Mouse (Mus musculus): Measurements from ENCODE around the gene Gm9758.
"Not testable (repeated sequence)": the region's sequence is repeated elsewhere in the genome, so short reads cannot be mapped to it uniquely, and the experiment has no call there.

Gene Gm9758

GRCm38 (mm10) chr5:14914799-14915198 is at the start of gene Gm9758:
TSS of gene Gm9758 (minus strand) at chr5:14914899.
- DNase-seq (ENCODE audit: low spot score in 2 of 2): not testable (repeated sequence)

DNA sequence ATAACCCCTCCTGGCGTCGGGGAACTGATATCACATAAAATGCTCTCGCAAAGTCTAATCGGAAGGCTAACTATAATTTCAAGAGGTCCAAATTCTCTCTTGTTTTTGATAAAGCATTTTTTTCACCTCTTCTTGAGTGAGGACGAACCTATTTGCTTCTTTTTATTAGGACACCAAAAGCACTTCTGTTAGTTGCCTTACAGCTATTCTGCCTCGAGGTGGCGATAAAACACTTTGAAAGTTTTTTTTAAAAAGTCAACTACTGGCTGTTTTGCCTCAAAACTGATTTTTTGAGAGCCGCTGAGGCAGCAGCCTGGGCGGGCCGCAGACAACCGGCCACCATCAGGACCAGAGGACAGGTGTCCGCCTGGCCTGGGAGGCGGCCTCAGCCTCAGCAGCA is 49.1 kb upstream of the Gm9758 start:
- not testable (repeated sequence) for DNase-seq (ENCODE audit: low spot score in 2 of 2)

GRCm38 (mm10) chr5:14961502-14961901 is 46.8 kb upstream of the Gm9758 start:
- DNase-seq (ENCODE audit: low spot score in 2 of 2): not testable (repeated sequence)

- not testable (repeated sequence) for DNase-seq (ENCODE audit: low spot score in 2 of 2)
Observed at GRCm38 (mm10) chr5:14955928-14956706, 41.4 kb upstream of the Gm9758 start.

GRCm38 (mm10) chr5:14953587-14953986 is 38.9 kb upstream of the Gm9758 start:
- DNase-seq (ENCODE audit: low spot score in 2 of 2): not testable (repeated sequence)

DNA sequence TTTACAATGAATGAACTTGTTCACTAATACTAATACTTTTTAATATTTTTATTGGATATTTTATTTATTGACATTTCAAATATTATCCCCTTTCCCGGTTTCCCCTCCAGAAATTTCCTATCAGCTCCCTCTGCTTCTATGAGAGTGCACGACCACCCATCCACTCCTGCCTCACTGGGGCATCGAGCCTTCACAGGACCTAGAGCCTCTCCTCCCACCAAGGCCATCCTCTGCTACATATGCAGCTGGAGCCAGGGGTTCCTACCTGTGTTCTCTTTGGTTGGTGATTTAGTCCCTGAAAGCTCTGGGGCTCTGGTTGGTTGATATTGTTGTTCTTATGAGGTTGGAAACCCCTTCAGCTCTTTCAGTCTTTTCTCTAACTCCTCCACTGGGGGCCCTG is 38.0 kb upstream of the Gm9758 start:
- DNase-seq (ENCODE audit: low spot score in 2 of 2): not testable (repeated sequence)

DNA sequence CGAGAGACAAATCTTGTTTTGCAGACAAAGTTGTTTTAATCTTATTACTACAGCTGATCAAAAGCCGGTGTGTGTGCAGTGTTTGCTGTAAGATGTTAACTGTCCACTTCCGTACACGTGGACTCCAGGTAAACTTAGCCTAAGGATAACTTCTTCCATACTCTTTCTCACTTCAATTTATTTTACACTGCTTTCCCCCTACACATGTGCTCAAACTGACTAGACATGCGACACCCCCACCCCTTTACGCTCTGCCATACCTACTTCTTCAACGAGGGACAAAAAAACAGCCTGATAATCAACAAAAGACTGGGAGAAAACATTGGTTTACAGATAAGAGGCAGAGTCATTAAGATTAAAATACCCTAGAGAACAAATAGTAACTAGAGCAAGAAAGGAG is 37.1 kb upstream of the Gm9758 start:
- not testable (repeated sequence) for DNase-seq (ENCODE audit: low spot score in 2 of 2)

DNA sequence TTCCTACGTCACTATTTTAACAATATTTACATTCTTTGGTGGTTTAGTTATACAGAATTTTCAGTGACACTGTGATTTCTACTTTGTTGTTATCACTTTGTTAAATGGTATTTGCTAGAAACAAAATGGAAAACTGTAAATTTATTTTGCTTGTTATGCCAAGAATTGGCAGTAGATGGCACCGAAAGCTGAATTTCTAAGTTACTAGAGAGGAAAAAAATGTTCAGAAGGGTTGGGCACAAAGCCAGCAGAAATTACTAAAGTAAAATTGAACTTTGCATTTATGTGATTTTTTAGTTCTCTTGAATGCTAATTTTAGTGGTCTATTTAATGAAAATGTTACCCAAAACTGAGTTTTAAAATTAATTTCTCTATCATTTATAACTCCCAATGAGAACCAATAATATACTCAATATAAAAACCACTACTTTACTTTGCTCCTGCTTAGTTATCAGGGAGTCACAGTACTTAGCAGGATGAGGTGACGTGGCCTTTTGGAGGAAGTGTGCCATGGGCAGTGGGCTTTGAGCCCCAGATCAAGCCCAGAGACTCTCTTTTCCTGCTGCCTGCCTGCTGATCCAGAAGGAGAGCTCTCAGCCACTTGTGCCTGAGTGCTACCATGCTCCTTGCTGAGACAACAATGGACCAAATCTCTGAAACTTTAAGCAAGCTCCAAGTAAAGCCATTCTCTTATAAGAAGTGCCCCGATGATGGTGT is 32.9 kb upstream of the Gm9758 start:
- not testable (repeated sequence) for DNase-seq (ENCODE audit: low spot score in 2 of 2)

- not testable (repeated sequence) for DNase-seq (ENCODE audit: low spot score in 2 of 2)
Observed at GRCm38 (mm10) chr5:14945524-14945923, 30.8 kb upstream of the Gm9758 start.

GRCm38 (mm10) chr5:14941043-14941442 is 26.3 kb upstream of the Gm9758 start:
- DNase-seq (ENCODE audit: low spot score in 2 of 2): not testable (repeated sequence)

DNA sequence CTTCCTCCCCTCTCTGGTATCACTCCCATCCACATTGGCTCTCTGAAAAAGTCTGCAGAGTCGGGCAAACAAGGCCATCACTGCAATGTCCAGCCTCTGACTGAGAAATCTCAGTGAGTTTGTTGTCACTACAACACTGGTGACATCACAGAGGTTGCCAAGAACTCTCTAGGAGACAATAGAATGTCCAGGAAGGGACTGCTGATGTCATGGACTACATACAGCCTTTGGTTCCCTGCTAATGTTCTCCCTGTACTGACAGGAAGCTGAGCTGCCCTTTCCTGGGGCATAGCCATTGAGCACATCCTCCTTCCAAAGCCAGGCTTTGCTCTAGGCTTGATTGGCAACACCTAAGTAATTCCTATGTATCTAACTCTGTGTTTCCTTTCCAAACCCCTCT is 23.6 kb upstream of the Gm9758 start, which contains the start of gene Speer4e:
TSS of gene Speer4e (minus strand) at position 101 of the 400 bp plus-strand sequence.
- not testable (repeated sequence) for DNase-seq (ENCODE audit: low spot score in 2 of 2)

DNA sequence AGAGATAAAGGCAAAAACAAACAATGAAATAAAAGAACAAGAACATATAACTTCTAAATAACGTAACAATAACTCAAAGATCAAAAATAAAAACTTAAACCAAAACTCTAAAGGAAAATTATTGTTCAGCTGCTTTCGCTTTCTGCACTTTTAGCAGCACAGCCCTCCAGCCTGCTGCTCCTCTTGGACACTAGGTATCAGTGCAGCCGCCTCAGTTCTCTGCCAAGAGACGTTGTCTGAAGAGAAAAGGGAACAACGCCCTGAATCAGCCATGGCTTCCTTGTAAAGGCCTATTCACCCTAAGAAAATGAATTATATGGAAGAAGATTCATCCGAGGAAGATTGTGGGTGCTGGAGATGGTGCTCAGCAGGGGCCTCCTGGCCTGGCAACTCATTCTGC is 19.0 kb upstream of the Gm9758 start:
- not testable (repeated sequence) for DNase-seq (ENCODE audit: low spot score in 2 of 2)

DNA sequence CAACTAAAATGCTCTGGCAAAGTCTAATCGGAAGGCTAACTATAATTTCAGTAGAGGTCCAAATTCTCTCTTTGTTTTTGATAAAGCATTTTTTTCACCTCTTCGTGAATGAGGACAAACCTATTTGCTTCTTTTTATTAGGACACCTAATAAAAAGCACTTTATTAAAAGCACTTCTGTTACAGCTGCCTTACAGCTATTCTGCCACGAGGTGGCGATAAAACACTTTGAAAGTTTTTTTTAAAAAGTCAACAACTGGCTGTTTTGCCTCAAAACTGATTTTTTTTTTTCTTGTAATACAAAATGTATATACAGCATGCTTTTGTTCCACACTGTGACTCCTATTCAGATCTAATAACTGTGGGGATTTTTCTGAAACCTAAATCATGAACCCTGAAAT is 12.3 kb upstream of the Gm9758 start:
- not testable (repeated sequence) for DNase-seq (ENCODE audit: low spot score in 2 of 2)

GRCm38 (mm10) chr5:14914361-14914760 is 338 bp downstream of the Gm9758 start:
- DNase-seq (ENCODE audit: low spot score in 2 of 2): not testable (repeated sequence)

GRCm38 (mm10) chr5:14903539-14903938 is 11.2 kb downstream of the Gm9758 start:
- not testable (repeated sequence) for DNase-seq (ENCODE audit: low spot score in 2 of 2)

DNA sequence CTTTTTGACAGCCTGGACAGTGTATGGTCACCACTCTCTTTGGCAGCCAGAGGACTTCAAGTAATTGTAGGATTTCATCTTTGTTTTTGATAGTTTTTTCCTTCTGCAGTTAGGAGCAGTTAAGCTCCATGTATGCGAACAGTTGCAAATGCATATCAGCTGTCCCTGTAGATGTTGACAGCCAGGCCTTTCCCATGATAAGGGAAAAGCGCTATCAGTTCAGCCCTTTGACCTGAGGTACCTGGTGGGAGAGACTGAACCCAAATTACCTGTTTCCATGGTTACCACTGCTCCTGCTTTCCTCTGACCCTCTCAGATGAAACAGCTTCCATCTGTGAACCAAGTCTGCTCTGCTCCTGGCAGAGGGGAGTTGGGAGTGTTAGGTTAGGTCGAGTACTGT is 22.5 kb downstream of the Gm9758 start:
- no peak for DNase-seq (ENCODE audit: low spot score in 2 of 2)

GRCm38 (mm10) chr5:14885291-14885690 is 29.4 kb downstream of the Gm9758 start:
- DNase-seq (ENCODE audit: low spot score in 2 of 2): not testable (repeated sequence)
